Mouse (Mus musculus) kidney, adult 9 months (tissue): ENCODE measurements at regions not wholly inside any gene's neighbourhood (a gene's known extent, or its start where the extent isn't known, plus 50 kb on each side); places are given as distances from the start of the nearest gene placed in this dataset.

ENCODE experiments used
- DNase-seq: peaks from one replicate; pipeline ENCODE4 v3.0.0; 2022

DNA sequence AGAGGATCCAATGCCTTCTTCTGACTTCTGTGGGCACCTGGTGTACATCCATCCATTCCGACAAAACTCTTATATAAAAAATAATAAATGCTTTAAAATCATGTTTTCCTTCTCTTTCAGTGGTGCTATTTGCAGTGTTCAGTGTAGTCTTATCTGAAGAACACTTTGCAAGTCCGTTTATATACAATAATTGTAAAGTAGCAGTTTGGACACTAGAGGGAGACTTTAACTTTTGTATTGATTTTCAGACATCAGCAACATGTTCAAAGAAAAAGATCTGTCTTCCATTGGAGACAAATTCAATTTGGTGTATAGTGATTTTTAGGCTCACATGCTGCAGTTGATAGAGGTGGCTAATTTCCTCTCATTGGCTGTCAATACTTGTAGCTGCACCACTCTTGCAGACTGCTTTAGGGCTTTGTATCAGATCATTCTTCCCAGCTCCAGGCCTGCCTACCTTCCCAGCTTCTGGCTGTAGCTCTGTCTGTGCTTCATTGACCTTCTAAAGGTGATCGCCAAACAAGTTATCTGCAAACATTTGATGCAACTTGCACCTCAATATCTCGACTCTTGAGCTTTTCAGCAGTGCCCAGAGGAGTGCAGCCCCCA, 74.8 kb upstream of the Sult1c1 start:
- DNase-seq, result peak; percentile 15

DNA sequence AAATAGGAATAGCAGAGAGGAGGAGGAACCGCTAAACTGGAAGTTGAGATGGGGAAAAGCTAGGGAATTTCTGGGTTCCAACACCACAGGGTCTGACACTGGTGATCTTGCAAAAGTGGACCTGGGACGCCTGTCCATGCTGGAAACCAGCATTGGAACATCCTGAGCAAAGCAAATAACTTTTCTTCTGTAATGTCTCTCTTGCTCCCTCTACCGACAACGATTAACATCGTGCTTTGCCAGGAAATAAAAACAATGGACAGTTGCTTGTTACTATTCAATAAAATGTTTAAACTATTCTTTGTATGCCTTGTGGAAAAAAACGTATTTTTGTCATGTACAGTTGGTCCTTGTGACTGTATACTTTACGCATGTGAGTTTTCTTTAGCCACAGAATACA, 70.8 kb upstream of the Sult1c1 start:
- peak; percentile 32 for DNase-seq
